Mouse (Mus musculus): Measurements from ENCODE around the gene Map3k6.

DNA sequence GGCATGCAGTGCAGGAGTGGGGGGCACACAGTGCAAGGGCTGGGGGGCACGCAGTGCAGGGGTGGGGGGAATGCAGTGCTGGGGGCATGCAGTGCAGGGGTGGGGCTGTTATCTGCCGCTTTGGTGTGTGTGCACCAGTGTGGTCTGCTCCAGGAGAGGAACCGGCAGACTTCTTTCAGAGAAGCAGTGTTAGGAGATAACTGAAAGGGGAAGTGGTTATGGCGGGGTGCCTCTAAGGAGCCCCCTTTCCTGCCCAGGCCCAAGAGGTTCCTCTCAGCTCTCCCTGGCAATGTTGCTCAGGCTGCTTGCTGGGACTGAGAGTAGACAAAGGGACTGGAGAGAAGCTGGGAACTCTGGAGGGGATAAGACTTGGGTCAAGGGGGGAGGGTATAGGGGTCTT is 2.7 kb upstream of the Map3k6 start:
- TF ChIP-seq CTCF (IDR thresholded peaks at IDR 0.05; ENCODE audit: low read depth, low read length) (no peak), POLR2A (IDR thresholded peaks at IDR 0.05; ENCODE audit: borderline replicate concordance, low read depth, low read length) (no peak)

All from bone marrow macrophage, adult 2 months (primary cell).